Mouse (Mus musculus): ENCODE measurements at regions not wholly inside any gene's neighbourhood (a gene's known extent, or its start where the extent isn't known, plus 50 kb on each side); places are given as distances from the start of the nearest gene placed in this dataset.

DNA sequence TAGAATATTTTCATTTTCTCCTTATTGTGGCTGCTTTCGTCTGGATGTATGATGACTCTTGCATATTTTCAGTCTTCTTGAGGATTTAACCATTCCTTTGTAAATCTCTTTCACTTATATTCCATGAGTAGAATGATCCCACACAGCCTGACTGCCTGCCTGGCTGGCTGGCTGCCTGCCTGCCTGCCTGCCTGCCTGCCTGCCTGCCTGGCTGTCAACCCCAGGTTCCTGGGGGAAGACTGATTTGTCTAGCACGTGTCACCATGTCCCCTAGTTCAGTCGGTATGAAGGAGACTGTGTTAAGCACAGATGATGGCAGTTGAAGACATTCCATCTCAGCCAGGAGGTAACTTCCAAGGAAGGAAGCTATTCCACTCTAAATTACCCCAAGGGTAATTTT is 370.8 kb downstream of the Nkx6-1 start:
- no peak for DNase-seq (ENCODE audit: low read depth)

DNA sequence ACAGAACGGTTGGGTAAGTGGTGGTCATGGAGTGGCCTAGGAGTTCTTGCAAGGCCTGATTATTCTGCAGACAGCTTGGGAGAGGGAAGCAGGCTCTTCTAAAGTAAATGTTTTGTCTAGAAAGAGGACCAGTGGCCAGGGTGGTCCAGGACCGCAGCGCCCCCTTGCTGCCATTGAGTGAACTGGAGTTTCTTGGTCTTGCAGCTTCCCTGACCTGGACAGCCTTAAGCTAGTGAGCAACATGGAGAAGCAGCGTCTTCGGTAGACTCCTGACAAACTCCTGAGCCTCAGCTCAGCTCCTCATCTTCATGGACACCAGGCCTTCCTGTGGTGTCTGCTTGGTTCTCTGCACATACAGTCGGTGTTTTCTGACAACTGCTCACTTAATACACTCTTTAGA is 376.4 kb downstream of the Nkx6-1 start:
- DNase-seq (ENCODE audit: low read depth) = peak; percentile 6

DNA sequence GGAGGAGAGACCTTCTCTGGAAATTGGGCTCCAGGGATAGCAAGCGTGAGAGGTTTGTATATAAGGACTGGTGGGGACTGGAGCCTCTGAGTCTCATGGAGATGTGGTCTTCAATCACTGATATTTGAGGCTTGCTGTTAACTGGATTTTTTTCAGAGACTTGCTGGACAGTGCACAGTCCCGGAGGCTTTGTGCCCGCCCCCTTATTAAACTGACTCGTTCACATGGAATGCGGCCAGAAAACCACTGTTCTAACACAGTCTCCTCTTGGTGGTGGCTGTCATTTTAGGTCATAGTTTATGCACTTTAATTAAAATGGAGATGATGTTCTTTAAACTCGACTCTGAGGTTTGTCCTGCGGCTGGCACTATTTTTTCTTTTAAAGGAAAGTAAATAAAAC is 378.9 kb downstream of the Nkx6-1 start:
- DNase-seq (ENCODE audit: low read depth) = no peak

DNA sequence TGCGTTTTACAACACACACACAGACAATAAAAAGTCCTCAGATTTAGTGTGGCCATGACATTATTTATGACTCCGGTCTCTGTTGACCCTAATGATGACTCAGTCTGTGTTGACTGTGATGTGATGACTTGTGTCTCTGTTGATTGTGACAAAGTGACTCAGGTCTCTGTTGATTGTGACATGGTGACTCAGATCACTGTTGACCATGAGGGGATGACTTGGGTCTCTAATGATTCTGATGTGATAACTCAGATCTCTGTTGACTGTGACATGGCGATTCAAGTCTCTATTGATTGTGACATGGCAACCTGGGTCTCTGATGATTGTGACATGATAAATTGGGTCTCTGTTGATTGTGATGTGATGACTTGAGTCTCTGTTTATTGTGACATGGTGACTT is 405.0 kb downstream of the Gpat3 start:
- no peak for DNase-seq (ENCODE audit: low read depth)

DNA sequence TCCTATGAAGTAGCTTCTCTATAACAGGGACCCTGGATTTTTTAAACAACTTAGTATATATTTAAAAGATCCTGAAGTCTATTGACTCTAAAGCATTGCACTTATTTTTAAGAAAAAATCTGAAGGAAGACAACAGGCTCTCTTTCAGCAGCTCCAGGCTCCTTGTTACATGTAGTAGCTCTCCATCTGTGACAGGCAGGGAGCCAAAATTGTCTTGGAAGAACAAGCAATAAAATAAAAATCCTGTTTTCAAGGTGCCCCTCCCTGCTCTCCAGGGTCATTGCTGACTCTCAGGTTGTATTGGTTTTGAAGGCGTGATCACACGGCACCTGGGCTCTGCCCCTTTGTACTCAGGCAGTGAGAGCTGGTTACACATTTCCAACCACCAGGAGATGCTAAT is 397.1 kb downstream of the Gpat3 start:
- DNase-seq (ENCODE audit: low read depth) = no peak

DNA sequence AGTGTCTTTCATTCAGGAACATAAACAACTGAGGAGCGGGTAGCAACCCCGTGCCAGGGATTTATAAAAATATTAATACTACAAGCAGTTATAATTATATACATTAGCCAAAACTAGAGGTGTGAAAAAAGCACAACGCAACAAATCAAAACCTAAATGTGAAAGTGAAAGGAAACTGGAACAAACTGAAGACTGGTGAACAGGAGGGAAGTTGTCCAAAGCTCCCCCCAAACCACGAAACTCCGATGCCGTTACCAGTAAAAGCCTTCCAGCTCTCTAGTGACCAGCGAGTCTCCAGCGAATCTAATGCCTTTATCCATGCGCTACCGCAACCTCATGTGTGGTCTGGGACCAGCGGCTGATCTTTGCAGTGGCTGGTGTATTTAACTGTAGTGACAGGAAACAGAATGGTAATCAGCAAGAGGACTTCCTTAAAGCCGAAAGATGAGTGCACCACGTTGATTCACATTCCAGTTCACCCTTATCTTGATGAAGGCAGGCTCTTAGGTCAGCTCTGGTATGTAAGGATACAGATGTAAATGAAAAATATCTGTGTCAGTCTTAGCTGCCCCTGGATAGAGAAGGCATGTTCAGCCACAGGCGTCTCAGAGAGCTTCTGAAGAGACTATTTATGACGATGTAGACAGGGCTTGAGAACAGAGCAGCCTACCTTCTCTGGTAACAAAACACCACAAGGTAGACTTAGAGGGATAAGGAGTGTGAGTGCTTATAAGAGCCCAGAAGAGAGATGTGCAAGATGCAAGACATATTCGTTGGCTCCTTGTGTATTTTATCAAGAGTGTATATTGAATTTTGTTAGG is 394.0 kb downstream of the Gpat3 start:
- peak; percentile 18 for DNase-seq (ENCODE audit: low read depth)

DNA sequence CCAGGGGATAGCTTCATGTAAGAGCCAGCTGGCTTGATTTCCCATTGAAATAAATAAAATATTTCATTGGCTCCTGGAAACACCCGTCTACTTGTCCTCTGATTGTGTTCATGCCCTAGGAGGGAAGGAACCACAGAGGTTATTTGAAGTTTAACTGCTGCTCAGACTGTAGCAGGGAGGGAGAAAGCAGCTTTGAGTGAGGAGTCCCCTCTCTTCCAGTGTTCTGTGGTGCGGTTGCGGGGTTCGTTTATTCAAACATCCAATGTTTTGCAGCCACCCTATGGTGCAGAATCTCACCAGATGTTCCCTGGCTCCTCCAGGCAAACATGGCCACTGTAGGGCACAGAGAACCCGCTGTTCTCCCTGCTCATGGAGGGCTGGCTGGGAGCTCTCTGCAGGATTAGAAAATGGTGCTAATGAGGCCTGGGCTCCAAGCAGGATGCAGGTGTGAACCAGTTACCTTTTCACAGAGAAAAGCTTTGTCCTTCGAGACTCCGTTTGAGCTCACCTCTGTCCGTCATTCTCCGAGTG is 390.7 kb downstream of the Gpat3 start:
- no peak for DNase-seq (ENCODE audit: low read depth)

DNA sequence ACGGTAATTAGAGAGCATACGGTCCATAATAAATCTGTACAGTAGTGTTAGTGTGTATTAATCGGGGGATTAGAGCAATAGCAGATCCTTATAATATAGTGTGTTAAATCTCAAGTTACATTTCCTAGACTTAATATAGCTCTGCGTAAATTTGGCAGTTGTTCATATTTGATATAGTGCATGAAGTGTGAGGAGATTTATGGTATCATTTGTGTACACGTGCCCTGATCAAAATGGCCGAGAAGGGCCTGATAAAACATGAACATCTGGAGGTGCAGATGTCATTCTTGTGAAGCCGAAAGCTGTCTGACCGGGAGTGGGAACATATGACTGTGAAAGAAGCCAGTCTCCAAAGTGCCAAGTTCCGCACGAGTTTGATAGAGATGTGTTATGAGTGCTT is 376.9 kb downstream of the Gpat3 start:
- DNase-seq (ENCODE audit: low read depth) = no peak

DNA sequence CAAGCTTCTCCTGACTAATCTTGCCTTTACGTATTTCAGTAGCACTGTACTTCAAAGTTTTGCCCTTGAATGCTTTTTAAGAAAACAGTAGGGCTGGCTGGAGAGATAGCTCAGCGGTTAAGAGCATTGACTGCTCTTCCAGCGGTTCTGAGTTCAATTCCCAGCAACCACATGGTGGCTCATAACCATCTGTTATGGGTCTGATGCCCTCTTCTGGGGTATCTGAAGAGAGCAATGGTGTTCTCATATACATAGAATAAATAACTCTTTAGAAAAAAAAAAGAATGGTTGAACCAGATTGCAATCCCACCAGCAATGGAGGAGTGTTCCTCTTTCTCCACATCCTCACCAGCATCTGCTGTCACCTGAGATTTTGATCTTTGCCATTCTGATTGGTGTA is 372.6 kb downstream of the Gpat3 start:
- no peak for DNase-seq (ENCODE audit: low read depth)

DNA sequence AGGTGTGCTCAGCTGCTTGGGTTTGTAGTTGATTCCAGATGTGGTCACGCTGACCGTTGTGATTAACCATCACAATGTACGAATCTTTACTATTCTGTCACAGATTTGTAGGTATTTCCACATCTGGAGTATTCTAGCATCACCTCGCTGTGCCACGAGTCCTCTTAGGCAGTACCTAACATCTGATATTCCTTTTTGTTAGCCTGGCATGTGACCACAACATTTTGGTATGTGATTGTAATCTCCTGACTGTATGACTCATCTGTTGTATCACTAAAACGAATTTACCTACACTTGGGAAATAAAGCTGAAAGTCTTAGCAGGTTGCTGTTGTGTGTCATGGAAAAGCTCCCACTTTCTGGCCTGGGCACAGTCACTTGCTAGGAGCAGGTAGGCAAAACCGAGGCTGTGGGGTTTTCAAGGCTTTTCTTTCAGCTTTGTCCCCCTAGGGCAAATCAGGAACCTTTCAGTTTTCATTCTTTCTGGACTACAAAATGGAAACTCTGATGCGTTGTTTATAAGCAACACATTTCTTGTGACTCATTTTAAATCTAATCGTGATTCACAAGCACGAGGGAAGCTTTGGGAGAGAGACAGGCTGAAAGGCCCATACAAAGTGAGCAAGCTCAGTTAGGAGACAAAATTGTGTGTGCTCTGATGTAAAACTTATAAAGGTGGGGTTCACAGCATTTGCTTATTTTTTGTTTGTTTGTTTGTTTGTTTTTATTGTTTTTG is 371.5 kb downstream of the Gpat3 start:
- DNase-seq (ENCODE audit: low read depth) = no peak

DNA sequence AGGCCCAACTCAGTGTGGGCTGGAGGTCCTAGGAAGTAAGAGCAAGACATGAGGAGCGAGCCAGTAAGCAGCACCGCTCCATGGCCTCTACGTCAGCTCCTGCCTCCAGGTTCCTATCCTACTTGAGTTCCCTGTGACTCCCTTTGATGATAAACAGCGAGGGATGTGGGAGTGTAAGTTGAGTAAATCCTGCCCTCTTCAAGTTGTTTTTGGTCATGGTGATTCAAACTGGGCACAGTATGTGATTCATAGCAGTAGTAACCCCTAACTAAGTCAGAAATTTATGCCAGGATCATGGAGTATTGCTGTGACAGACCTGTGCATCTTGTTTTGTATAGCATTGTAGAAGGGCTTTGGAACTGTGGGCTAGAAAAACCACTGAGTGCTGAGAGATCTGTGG is 366.5 kb downstream of the Gpat3 start:
- no peak for DNase-seq (ENCODE audit: low read depth)

DNA sequence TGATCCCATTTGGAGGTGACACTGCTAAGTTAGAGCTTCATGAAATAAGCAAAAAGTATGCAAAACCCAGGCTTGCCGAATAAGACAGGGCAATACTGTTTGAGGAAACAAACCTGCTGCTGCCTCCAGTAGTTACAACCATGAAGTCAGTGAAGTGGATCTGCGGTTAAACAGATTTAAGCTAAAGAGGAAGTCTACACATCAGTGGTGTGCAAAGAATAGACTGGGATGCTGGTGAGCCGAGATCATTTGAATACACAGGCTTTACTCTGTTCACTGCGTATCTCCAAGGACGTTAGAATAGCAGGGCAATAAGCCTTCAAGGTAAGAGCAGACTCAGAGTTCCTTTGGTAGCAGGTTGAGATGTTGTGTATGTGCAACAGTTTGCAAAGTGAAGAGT is 362.6 kb downstream of the Gpat3 start:
- peak; percentile 0 for DNase-seq (ENCODE audit: low read depth)

DNA sequence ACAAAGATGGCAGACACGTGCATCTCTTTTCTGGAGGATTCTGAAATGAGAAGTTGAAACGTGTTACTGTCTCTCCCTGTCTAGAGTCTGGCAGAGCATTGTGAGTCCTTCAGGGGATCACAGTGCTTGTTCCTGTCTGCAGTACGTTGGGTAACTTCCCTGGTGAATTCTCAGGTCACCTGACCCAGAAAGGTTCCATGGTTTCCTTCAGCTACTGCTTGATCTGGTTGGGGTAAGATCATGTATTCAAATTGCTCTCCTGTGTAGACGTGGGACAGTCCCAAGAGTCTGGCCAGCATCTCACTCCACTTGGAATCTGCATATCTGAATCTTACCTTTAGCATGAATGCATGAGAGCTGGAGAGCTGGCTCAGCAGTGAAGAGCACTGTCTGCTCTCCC is 350.0 kb downstream of the Gpat3 start:
- DNase-seq (ENCODE audit: low read depth) = no peak

DNA sequence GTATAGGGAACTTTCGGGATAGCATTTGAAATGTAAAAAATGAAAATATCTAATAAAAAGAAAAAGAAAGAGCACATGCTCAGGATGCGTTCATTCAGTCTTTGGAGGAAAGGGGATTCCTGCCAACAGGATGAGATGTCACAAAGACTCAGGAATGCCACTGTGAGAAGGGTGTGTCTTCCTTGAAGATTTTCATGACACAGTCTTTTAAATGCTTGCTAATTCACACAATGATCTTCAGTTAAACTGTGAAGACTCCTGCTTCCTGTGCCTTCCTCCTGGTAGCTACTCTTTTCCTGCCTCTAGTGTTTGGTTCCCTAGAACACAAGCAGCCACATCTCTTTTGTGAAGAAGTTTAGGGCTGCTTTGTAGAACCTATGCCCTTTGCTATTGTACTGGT is 345.5 kb downstream of the Gpat3 start:
- DNase-seq (ENCODE audit: low read depth) = no peak

DNA sequence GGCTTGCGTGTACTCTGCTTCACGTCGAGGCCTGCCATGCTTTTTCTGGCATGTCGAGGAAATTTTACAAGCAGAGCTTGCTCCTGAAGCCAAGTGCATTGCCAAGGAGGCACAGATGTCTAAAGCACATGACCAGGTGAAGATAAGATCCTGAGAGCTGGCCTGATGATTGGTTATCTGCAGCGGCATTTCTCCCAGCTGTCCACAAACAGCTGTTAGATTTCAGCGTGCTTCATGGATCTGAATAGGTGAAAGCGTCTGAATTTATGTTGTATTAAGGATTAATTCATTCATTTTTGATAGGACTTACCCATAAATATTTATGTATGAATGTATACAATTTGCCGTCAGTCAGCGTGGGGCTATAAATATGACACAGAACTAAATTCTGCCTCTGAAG is 327.7 kb downstream of the Gpat3 start:
- no peak for DNase-seq (ENCODE audit: low read depth)

DNA sequence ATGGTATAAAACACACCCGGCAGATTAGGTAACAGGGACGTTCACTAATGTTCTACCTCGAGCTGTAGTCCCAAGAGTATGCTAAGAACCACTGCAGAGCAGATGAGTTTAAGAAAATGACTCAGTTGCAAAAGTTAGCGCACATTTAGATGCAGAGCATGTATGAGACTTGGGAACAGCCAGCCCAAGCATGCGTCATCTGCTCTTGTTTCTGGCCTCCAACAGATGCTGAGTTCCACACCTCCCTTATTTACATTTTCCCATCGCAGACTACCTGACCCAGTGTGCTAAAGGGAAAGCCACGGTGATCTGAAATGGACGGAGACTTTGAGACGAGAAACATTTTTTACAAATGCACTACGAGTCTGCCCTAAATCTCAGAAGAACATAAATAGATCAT is 327.3 kb downstream of the Gpat3 start:
- DNase-seq (ENCODE audit: low read depth) = no peak

DNA sequence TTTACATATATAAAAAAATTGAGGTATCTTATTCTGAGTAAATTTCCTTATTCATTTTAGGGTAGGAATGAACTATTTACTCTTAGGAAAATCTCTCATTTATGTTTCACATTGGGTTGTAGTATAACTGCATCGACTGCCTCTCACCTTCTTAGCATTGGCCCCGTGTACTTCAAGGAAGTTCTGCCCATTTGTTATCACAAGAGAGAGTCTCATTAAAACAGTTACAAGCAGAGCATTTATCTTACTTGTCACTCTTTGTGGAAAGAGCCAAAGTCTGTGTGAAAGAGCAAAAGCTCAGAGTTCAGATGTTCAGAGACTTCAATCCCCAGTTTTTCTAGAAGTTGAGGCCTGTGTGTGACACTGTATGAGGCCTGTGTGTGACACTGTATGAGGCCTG is 323.6 kb downstream of the Gpat3 start:
- DNase-seq (ENCODE audit: low read depth) = no peak

DNA sequence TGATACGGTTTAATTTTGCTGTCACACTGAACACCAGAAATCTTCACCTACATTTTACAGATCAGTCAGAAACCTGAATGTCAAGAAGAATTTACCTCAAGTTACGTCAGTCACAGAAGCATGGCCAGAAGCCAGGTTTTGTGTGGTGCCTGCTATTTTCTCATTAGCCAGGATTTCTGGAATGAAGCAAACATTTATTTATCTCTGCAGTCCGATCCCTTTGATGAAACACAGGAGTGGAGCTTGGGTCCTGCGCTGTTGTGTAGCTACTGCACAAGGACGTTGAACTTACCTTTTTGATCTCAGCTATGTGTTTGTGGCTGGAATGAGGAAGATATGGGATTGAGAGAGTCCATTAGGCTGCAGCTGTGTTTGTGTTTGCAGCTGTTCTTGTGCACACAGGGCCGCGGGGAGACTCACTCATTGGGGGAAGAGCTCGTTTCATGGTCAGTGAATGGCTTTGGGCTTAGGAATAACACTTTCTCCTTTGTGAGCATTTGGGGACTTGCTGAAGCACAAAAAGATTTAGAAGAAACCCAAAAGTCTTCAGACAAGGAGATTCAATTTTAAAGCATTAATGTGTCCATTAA is 318.2 kb downstream of the Gpat3 start:
- DNase-seq (ENCODE audit: low read depth) = no peak

DNA sequence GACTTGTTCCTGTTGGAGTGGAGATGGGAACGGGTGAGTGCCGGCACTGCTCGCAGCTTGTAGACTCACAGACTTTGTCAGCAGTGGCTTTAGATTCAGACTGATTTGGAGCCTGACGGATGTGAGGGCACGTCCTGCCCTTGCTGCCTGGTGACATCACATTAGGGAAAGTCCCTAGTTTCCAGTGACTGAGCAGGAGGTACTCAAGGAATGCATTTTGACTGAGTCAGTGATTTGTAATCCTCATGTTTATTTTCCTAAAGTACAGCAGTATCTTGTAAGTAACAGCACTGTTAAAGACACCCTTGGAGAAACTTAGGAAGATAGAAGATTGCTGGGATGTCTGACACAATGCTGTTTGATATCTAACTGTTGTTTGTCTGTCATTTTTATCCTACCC is 317.6 kb downstream of the Gpat3 start:
- no peak for DNase-seq (ENCODE audit: low read depth)

DNA sequence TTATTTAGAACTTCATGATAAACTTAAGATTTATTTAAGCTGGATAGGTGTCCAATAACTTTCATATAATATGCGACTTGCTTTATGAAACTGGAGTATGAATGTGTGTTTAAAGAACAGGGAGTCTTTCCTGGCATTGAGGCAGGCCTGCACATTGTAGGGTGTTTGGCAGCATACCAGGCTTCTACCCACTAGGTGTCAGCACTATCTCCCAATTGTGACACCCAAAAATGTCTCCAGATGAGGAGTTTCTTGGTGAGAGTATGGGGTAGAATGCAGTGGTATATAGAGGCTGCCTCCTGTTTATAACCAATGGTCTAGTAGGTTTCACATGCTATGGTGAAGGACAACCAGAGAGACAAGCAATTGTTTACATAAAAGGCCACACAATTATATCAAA is 311.9 kb downstream of the Gpat3 start:
- no peak for DNase-seq (ENCODE audit: low read depth)

DNA sequence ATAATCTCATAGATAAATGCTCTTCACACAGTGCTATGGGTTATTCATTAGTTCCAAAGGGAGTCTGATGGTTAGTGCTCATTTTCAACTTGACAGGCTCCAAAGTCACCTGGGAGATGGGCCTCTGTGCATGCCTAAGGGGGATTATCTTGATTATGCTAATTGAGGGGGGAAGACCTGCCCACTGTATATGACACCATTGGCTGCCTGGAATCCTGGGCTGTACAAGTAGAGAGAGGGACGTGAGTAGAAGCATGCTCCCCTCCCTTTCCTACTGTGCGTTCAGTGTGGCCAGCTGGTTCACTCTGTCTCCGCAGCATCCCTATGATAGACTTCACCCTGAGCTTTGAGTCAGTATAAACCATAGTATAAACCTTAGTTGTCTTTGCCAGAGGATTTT is 300.8 kb downstream of the Gpat3 start:
- no peak for DNase-seq (ENCODE audit: low read depth)

DNA sequence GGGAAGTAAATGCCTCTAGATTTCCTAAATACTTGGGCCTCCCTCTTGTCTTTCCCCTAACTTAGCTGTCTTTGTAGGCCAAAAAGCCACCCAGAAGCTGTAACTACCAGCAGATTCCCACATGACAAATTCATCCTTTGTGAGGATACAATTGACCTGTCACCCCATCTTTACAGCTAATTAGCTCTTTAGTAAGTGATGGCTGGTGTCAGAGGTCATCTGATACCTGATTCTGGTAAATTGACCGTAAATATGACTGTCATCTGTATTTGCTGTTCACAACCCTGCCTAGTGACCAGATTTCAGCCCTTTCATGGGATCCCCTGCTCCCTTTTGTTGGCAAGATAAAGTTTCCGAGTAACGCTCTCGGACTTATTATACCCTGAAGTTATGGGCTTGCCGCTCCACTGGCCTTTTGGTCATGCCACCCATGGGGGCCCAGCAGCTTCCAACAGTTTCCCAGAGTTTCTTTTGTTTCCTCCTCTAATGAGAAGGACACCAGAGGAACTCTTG is 279.5 kb downstream of the Gpat3 start:
- no peak for DNase-seq (ENCODE audit: low read depth)

DNA sequence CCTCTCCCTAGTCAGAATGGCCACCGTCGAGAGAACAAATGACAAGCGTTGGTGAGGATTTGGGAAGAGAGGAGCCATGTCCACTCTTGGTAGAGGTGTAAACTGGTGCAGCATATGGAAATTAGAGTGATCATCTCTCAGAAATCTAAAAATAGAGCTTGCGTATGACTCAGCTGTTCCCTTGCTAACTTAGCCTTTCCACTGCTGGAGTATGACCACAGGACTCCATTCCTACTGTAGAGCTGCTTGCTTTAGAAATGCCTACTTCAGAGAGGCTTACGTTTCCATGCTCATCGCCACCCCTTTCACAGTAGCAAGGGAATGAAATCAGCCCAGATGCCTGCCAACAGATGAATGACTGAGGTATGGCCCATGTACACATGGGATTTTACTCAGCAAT is 277.4 kb downstream of the Gpat3 start:
- no peak for DNase-seq (ENCODE audit: low read depth)
